Mouse (Mus musculus) cerebellum, postnatal 25 days (tissue): ENCODE measurements at regions not wholly inside any gene's neighbourhood (a gene's known extent, or its start where the extent isn't known, plus 50 kb on each side); places are given as distances from the start of the nearest gene placed in this dataset.

Experiments used
- DNase-seq, 2 experiments: peaks; one replicate each; pipeline ENCODE4 v3.0.0; 2021; ENCODE audit warnings: mixed read lengths in 2 of 2

- no peak for DNase-seq
These were observed 61.8 kb upstream of the Gli2 start for GRCm38 (mm10) chr1:119115106-119115674.

- DNase-seq: no peak
These were observed 55.2 kb upstream of the Gli2 start for GRCm38 (mm10) chr1:119108578-119108977.

GRCm38 (mm10) chr1:119106246-119106975 is 53.0 kb upstream of the Gli2 start:
- no peak for DNase-seq
